Mouse (Mus musculus): Measurements from ENCODE around the gene Spryd3. TPM values are rescaled to one million over a fixed set of nuclear protein-coding genes. Genes with fewer than 3 reads are reported as not detected.

Spryd3 gene
- total and polyA plus RNA-seq, 3 experiments, result 29.3 to 35.4 TPM; not detected in 1

GRCm38 (mm10) chr15:102097147-102097915 lies 38.7 kb downstream of the Spryd3 start:
- 0 out of 2 replicates have a peak, but pooled peaks have one; percentile 20 for TF ChIP-seq ZMIZ1 (IDR thresholded peaks at IDR 0.05; ENCODE audit: low read depth, low read length)
- TF ChIP-seq RAD21 (IDR thresholded peaks at IDR 0.05; ENCODE audit: low read depth, low read length), result no peak
- no peak for TF ChIP-seq TBP (IDR thresholded peaks at IDR 0.05; ENCODE audit: low read depth, low read length)
- TF ChIP-seq USF1 (IDR thresholded peaks at IDR 0.05; ENCODE audit: low read depth, low read length), result no peak
- peak; percentile 16; the same call in 1 of the 2 replicates for TF ChIP-seq POLR2AphosphoS2 (IDR thresholded peaks at IDR 0.05; ENCODE audit: low read length)
- TF ChIP-seq MXI1 (IDR thresholded peaks at IDR 0.05; ENCODE audit: low read depth, low read length), result no peak
- TF ChIP-seq UBTF (IDR thresholded peaks at IDR 0.05; ENCODE audit: borderline replicate concordance, insufficient read depth, low read depth, low read length), result no peak
- no peak for TF ChIP-seq ELF1 (IDR thresholded peaks at IDR 0.05; ENCODE audit: low read depth, low read length)
- TF ChIP-seq POLR2A (IDR thresholded peaks at IDR 0.05; ENCODE audit: control insufficient read depth in 1 of 2, insufficient read depth in 1 of 2, low read depth in 1 of 2, low read length in 2 of 2, poor library complexity in 1 of 2), result peak in 1 of 2 experiments; percentile 49; a peak in 1 of 4 replicates
- TF ChIP-seq EP300 (IDR thresholded peaks at IDR 0.05; ENCODE audit: low read depth in 1 of 2, low read length in 2 of 2), result no peak
- H3K4me3 ChIP-seq (ENCODE audit: control insufficient read depth in 1 of 2, insufficient read depth in 1 of 2, low read depth in 2 of 2, low read length in 2 of 2), result no peak overlapping the region
- peaks cover 9 to 24% of the 10 kb centered on the region in 2 experiments for H3K36me3 ChIP-seq (ENCODE audit: control insufficient read depth in 1 of 2, insufficient read depth in 2 of 2, low read length in 2 of 2)
- H3K9me3 ChIP-seq (replicated peaks; ENCODE audit: insufficient read depth, low read length), result no peaks in the 10 kb centered on the region
- H3K79me2 ChIP-seq (ENCODE audit: control insufficient read depth, insufficient read depth, low read length, poor library complexity), result no peaks in the 10 kb centered on the region; the same call in none of the 2 replicates
- no peak overlapping the region for H3K9ac ChIP-seq (ENCODE audit: control insufficient read depth, low read depth, low read length, poor library complexity, severe bottlenecking)
- peaks cover 0 to 21% of the 10 kb centered on the region in 2 experiments; a peak in 3 of 4 replicates for H3K4me1 ChIP-seq (ENCODE audit: control insufficient read depth in 1 of 2, insufficient read depth in 2 of 2, low read length in 2 of 2)
- no peak overlapping the region; the same call in 1 of the 2 replicates for H3K27ac ChIP-seq (ENCODE audit: control insufficient read depth, low read depth, low read length)
- DNase-seq (ENCODE audit: low read depth, low spot score), result peak; percentile 53
- H3K27me3 ChIP-seq (ENCODE audit: control insufficient read depth in 1 of 2, insufficient read depth in 2 of 2, low read length in 2 of 2), result no peaks in the 10 kb centered on the region

- no peak for TF ChIP-seq KAT2A (conservative IDR thresholded peaks at IDR 0.05; ENCODE audit: low read depth, low read length)
- TF ChIP-seq POLR2A (IDR thresholded peaks at IDR 0.05; ENCODE audit: control insufficient read depth in 1 of 2, insufficient read depth in 1 of 2, low read depth in 1 of 2, low read length in 2 of 2, poor library complexity in 1 of 2), result peak in 1 of 2 experiments; percentile 26; a peak in 2 of 4 replicates
- Histone ChIP-seq H3K4me1 (ENCODE audit: control insufficient read depth in 1 of 2, insufficient read depth in 2 of 2, low read length in 2 of 2) (peaks cover 0 to 10% of the 10 kb centered on the region in 2 experiments; a peak in 3 of 4 replicates), H3K36me3 (ENCODE audit: control insufficient read depth in 1 of 2, insufficient read depth in 2 of 2, low read length in 2 of 2) (peaks cover 15 to 47% of the 10 kb centered on the region in 2 experiments), H3K9me3 (replicated peaks; ENCODE audit: insufficient read depth, low read length) (no peaks in the 10 kb centered on the region), H3K4me3 (ENCODE audit: control insufficient read depth in 1 of 2, insufficient read depth in 1 of 2, low read depth in 2 of 2, low read length in 2 of 2) (no peak overlapping the region), H3K79me2 (ENCODE audit: control insufficient read depth, insufficient read depth, low read length, poor library complexity) (no peaks in the 10 kb centered on the region; the same call in none of the 2 replicates), H3K27me3 (ENCODE audit: control insufficient read depth in 1 of 2, insufficient read depth in 2 of 2, low read length in 2 of 2) (no peaks in the 10 kb centered on the region), H3K27ac (ENCODE audit: control insufficient read depth, low read depth, low read length) (no peak overlapping the region), H3K9ac (ENCODE audit: control insufficient read depth, low read depth, low read length, poor library complexity, severe bottlenecking) (no peak overlapping the region)
- no peak for DNase-seq (ENCODE audit: low read depth, low spot score)
Measured at GRCm38 (mm10) chr15:102094988-102095387, 41.0 kb downstream of the Spryd3 start.

- Histone ChIP-seq H3K36me3 (ENCODE audit: control insufficient read depth in 1 of 2, insufficient read depth in 2 of 2, low read length in 2 of 2) (peaks cover 18 to 53% of the 10 kb centered on the region in 2 experiments), H3K27ac (ENCODE audit: control insufficient read depth, low read depth, low read length) (no peak overlapping the region), H3K9me3 (replicated peaks; ENCODE audit: insufficient read depth, low read length) (no peaks in the 10 kb centered on the region), H3K4me1 (ENCODE audit: control insufficient read depth in 1 of 2, insufficient read depth in 2 of 2, low read length in 2 of 2) (peaks cover 0 to 1% of the 10 kb centered on the region in 2 experiments; a peak in 1 of 4 replicates), H3K27me3 (ENCODE audit: control insufficient read depth in 1 of 2, insufficient read depth in 2 of 2, low read length in 2 of 2) (no peaks in the 10 kb centered on the region), H3K79me2 (ENCODE audit: control insufficient read depth, insufficient read depth, low read length, poor library complexity) (no peaks in the 10 kb centered on the region; the same call in 1 of the 2 replicates), H3K9ac (ENCODE audit: control insufficient read depth, low read depth, low read length, poor library complexity, severe bottlenecking) (no peak overlapping the region), H3K4me3 (ENCODE audit: control insufficient read depth in 1 of 2, insufficient read depth in 1 of 2, low read depth in 2 of 2, low read length in 2 of 2) (no peak overlapping the region)
- DNase-seq (ENCODE audit: low read depth, low spot score), result no peak
- TF ChIP-seq CHD1 (IDR thresholded peaks at IDR 0.05; ENCODE audit: low read depth, low read length) (no peak), TAL1 (IDR thresholded peaks at IDR 0.05; ENCODE audit: low read length) (no peak), ZNF384 (IDR thresholded peaks at IDR 0.05; ENCODE audit: low read depth, low read length) (no peak), GATA1 (IDR thresholded peaks at IDR 0.05; ENCODE audit: low read depth, low read length) (no peak), POLR2AphosphoS5 (IDR thresholded peaks at IDR 0.05; ENCODE audit: borderline replicate concordance, low read depth, low read length) (no peak; the same call in 1 of the 2 replicates), NRF1 (IDR thresholded peaks at IDR 0.05; ENCODE audit: insufficient read depth, low read depth, low read length, poor library complexity, severe bottlenecking) (no peak), RAD21 (IDR thresholded peaks at IDR 0.05; ENCODE audit: low read depth, low read length) (no peak), USF2 (IDR thresholded peaks at IDR 0.05; ENCODE audit: borderline replicate concordance in 1 of 2, insufficient read depth in 1 of 2, low read depth in 1 of 2, low read length in 2 of 2) (no peak), TCF12 (IDR thresholded peaks at IDR 0.05; ENCODE audit: low read depth, low read length) (no peak), KAT2A (conservative IDR thresholded peaks at IDR 0.05; ENCODE audit: low read depth, low read length) (no peak), POLR2AphosphoS2 (IDR thresholded peaks at IDR 0.05; ENCODE audit: low read length) (no peak; the same call in 1 of the 2 replicates), HCFC1 (IDR thresholded peaks at IDR 0.05; ENCODE audit: low read depth, low read length) (no peak), RCOR1 (IDR thresholded peaks at IDR 0.05; ENCODE audit: low read depth, low read length) (no peak), NELFE (IDR thresholded peaks at IDR 0.05; ENCODE audit: low read depth, low read length) (no peak)
Measured at GRCm38 (mm10) chr15:102094157-102094556, 41.9 kb downstream of the Spryd3 start.
